Mouse (Mus musculus): ENCODE results near the gene Gng12.

Gng12 gene

DNA sequence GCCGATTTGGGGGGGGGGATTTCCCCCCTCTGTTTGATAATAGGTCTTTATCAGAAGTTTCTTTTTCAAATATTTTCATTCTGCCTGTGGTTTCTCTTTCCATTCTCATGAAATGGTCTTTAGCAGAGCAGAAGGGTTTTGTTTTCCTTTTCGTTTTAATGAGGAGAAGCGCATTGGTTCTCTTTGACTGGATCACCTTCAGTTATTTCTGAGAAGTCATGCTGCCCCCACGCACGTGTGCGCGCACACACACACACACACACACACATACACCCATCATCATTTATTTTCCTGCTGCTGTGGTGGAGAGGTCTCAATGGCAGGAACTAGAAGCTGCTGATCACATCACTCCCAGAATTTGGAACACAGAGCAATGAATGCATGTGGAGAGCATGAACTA is 20.8 kb downstream of the Gng12 start:
- no peak for DNase-seq (ENCODE audit: low spot score)

DNA sequence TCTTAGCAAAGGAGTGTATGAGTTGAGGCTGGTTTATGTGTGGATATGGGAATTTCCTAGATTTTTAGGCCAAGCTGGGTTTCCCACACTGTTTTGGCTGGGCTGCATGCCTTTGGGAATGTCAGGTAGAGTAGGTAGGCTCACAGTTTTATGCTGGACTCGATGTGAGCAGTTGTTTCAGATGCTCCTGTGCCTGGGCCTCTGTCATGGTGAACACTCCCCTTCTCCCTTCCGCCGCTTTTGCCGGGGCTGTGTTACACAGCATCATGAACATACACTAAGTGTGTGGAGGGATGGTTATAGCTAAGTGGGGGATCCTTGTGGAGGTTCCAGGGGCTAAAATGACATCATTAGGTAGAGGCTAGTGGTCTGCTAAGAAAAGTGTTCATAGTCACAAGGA is 24.6 kb downstream of the Gng12 start:
- DNase-seq (ENCODE audit: low spot score): no peak

DNA sequence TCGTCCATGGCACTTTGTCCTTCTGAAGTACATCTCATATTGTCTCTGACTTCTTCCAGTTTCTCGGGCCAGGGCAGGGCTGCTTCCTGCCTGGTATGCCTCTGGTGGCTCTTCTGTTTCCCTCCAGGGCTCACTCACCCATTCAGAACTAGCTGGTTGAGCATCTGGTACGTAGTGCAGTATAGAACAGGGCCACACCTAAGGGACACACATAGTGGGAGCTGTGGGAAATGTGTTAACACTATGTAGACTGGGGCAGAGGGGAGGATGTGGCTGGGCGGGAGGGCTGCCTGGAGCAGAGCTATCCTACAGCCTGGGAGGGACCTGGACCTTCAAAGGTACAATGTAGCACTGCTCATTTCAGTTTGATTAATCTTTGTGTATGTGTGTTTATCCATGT is 25.6 kb downstream of the Gng12 start:
- DNase-seq (ENCODE audit: low spot score): no peak

DNA sequence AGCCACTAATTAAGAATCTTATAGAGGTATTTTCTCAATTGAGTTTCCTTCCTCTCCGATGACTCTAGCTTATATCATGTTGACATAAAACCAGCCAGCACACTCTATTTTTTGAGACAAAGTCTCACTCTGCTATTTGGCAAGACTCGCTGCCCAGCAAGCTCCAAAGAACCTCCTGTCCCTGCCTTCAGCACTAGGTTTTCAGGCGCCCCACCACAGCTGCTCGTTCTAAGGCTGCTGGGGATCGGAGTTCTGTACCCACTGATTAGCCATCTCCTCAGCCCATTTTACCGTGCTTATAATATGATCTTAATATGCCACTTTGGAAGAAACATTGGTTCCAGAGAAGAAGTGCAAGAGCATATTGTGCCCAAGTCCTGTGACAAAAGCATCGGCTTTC is 26.3 kb downstream of the Gng12 start:
- DNase-seq (ENCODE audit: low spot score): no peak

DNA sequence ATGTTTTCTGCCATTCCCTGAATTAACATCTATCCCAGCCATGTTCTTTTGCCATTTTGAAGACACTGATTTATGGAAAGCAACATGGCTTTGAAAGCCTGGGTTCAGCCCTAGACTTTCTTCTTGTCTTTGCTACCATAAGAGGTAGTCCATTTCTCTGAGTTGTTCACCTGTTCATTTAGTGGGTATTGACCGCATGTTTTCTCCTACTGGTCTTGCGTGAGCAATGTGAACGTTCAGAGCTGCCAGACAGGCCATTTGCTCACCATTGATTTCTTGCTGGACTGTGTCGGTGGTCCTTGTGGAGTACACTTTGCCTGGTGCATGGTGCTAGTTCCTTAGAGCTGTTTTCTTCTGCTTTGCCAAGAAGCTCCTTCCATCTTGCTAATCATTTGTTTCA is 27.7 kb downstream of the Gng12 start:
- DNase-seq (ENCODE audit: low spot score): no peak

DNA sequence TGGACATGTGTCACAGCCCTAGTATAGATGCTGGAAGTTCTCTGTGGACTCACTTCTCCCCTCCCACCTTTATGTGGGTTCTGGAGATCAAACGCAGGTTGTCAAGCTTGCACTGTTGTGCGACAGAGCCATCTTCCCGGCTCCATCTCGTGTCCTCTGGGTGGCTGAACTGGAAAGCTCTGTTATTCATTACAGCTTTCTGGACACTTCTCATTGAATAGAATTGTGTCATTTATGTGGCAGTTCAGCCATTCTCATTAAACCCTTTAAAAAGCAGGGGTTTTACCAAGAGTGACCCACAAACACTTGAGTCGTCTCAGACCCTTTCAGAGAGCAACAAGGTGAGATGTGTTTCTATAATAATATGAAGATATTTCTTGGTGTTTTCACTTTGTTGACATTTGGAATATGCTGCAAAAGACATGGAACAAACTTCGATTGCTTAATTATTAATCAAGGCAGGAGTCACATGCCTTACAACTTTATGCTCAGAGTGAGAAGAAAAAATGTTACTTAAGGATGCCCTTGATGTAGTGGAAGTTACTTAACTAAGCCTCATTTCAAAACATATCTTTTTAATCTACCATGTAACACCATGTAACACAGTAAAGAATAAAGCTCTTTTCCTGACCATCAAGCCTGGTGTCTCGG is 28.2 kb downstream of the Gng12 start:
- no peak for DNase-seq (ENCODE audit: low spot score)

DNA sequence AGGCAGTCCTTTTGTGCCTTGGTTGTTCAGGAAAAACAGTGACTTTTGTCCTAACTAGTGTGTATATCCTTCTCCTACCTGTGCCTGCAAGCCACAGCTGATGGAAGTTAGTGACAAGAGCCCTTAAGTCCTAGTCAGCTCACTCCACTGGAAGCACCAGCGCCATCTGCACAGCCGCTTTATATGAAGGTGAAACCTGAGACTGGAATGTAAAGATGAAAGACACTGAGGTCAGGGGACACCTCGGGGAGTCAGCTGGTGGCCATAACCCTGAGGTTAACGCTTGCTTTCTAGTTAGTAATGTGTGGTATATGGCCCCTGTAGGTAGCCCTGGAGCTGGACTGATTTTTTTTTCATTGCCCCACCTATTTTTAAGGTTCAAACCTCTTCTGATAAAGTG is 30.1 kb downstream of the Gng12 start:
- no peak for DNase-seq (ENCODE audit: low spot score)

DNA sequence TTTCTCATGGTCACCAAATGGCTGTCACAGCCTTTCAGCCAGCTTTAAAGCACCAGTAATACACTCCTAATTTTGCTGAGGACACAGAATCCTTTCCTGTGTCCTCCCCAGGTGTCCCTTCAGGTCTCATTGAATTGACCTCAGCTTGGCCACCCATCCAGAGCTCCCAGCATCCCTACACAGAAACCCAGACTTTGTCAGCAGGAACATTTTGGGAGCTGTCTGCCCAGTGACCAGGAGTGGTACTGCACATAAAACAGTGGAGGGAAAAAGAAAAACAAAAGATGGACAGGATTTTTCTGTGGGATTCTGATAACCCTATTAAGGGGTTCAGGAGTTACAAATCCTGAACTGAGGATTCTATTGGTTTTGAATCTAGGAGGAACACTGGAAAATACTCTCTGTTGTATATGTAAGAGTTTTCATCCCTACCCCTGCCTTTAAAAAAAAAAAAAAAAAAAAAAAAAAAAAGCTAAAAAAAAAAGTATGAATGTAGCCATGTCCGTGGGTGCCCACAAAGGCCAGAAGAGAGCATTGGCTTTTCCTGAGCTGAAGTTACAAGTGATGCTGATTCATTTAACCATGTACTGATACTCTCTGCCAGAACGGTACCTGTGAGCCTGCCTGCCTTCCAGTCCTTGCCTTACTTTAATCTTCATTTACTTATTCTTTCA is 32.9 kb downstream of the Gng12 start:
- DNase-seq (ENCODE audit: low spot score): no peak

DNA sequence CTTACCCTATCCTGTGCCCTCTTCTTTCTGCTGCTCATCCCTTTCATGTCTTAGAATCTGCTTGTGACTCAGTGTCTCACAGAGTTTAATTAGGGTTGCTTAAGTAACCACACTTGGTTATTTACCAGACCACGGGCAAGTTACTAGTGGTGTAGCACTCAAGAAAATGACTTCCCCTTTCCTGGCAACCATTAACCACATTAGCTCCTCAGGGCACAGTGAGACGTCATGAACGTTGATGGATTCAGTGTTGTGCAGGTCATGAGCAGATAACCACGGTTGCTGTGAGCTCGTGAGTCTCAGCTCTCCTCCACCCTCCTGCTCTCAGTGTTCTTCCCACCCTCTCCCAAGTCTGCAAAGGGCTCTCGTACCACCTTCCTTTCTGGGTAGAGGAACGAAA is 33.5 kb downstream of the Gng12 start:
- DNase-seq (ENCODE audit: low spot score): no peak

DNA sequence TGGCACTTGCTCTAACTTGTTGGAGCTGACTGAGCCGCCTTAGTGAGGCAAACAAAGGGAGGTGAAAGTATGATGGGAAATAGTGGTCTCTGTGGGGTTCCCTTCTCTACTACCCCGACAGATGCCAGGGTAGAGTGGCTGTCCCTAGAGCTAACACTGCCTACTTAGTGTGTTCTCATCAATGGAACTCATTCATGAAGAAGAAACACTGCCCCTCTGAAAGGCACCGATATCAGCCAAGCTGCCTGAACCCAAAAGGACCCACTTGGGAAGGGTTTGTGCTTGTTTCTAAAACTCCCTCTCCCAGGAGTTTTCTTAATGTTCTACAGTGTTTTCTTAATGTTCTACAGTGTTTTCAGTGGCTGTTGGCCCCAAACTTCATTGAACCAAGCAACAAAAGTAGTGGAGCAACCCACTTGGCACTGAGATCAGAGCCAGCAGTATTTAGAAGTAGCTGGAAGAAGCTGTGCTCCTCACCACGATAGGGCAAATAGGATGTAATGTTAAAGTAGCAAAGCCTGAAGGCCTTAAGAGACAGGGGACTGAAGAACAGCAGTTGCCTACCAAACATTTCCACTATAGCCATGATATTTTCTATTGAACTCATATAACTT is 36.1 kb downstream of the Gng12 start:
- no peak for DNase-seq (ENCODE audit: low spot score)

DNA sequence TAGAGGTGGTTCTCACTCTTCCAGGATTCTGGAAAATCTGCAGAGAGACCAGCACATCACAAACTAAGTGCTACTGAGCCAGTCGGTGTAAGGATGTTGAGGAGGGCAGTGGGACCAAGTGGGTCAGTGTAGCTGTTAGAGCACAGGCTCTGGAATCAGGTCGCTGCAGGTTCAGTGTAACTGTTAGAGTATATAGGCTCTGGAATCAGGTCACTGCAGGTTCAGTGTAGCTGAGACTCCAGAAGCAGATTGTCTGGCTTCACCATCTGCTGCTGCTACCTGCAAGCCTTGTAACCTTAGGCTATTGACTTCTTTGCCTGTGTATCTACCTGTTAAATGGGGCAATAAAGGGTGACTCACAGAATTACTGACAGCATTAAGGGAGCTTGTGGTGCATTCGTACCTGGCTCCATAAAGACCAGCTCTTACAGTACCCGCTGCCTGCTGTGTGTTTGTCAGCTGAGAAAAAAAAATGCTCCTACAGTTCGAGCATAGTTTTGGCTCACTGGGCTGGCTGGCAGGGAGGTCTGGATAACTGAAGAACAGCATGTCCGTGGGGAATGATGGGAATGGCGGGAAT is 44.5 kb downstream of the Gng12 start:
- DNase-seq (ENCODE audit: low spot score): no peak

DNA sequence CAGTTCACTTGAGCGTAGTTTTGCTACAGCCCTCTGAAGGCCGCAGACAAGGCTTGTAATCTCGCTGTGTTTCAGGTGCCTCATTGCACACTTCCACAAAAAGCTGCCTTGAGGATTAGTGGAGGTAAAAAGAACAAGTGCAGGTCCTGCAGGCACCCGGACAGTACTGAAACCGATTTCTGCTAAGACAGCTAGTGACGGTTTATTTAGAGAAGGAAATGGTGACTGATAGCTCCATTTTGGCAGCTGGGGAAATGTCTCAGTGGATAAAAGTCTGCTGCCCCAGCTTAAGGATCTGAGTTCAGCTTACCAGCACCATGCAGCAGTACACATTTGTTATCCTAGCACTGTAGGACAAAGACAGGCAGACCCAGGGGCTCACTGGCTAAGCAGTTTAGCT is 45.6 kb downstream of the Gng12 start:
- no peak for DNase-seq (ENCODE audit: low spot score)

DNA sequence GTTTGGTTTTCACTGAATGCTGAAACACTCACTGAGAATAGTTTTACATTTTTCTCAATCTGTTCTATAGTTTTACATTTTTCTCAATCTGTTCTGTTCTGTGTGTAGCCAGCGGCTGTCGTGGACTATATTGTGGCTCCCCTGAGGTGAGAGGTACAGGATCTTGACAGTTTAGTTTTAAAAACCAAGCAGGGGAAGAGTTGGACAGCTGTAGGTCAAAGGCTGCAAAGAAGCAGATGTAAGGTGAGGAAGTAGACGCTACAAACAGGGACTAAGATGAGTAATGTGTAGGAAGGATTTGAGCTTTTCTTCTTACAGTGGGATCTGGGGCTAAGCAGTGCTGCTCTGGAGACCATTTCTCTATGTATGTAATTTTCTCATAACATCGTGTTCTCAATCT is 46.6 kb downstream of the Gng12 start:
- no peak for DNase-seq (ENCODE audit: low spot score)

DNA sequence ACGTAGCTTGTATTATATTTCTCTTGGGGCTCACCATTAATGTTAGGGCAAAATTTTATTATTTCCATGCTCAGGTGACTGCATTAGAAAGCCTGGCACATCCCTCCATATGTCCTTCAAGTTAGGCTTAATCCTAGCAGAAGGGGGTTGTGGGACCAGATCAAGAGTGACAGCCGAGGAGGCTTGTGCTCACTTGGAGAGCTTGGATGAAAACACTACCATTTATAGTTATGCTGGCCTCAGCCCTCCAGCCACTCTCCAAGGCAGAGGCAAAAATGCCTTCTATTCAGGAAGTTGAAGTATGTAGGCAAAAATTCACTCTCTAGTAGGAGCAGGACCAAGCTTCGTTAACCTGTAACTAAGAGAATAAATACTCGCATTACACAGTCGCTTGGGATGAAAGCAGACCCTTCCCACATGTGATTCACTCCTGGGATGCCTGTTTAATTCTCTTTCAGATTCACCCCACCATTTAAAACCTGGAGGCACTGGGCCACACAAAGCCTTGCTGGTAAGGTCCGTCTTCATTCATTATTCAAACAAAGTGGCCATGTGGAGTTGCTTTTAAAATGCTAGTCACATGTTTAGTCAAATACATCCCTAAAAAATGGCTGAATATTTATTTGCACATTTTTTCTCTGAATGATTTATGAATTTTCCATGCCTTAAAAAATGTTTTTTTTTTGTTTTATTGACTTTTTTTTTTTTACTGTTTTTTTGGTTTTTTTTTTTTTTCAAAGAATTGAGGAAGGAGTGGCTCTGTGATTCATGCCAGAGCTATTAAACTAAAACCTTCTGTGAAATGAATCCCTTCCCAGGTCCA is 47.4 kb downstream of the Gng12 start:
- DNase-seq (ENCODE audit: low spot score): no peak

DNA sequence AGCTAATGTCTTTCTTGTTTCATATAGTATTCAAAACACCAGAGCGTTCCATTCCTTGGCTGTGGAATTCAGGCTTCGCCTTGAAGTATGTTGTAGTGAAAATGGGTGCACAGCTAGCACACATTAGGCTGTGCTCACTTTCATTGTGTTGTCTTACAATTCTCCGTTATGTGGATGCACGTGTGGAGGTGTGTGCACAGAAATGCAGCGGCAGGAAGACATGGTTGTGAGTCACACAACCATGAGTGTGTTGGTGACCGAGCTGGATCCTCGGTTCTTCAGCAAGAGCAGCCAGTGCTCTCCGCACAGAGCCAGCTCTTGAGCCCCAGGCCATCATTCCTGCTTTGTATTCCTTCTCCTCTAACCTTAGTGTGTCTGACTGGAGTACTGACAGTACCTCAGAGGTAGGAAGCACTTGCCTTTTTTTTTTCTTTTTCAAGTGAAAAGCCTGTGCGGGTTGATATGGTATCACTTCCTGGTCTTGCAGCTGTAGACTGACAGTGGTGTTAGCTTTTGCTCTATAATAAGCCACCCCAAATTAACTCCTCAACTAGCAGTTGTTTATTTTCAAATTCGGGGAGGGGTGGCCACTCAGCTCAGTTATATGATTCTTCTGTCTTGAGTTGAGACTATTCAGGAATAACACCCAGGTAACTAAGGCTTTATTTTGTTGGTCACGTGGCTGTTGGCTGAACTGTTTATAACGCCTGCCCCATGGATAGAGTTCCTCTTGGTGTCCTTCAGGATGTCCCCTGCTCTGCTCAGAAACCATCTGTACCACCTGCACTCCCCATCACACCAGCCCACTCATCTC is 48.2 kb downstream of the Gng12 start:
- DNase-seq (ENCODE audit: low spot score): no peak

DNA sequence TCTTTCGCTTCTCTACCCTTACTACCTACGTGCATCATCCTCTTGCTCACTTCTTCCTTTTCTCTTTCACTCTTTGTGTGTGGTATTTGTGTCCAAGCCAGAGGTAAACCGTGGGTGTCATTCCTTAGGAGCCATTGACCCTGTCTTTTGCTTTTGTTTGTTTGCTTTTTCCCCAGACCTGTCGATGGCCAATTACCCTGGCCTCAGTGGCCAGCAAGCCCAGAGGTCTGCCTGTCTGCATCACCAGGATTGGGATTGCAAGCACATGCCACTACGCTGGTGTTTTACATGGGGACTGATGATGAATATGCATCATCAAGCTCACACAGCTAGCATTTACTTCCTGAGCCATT is 48.8 kb downstream of the Gng12 start:
- DNase-seq (ENCODE audit: low spot score): no peak

DNA sequence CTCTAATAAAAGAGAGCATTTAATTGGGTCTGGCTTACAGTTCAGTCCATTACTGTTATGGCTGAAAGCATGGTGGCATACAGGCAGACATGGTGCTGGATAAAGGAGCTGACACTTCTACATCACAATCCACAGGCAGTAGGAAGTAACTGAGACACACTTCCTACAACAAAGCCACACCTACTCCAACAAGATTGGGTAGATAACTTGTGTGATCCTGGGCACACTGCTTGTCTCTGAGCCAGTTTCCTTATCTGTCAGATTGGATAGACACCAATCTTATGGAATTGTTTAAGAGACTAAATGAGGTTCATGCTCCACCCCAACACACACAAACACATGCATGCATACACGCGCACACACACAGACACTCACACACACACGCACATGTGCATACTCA is 51.9 kb downstream of the Gng12 start:
- no peak for DNase-seq (ENCODE audit: low spot score)

DNA sequence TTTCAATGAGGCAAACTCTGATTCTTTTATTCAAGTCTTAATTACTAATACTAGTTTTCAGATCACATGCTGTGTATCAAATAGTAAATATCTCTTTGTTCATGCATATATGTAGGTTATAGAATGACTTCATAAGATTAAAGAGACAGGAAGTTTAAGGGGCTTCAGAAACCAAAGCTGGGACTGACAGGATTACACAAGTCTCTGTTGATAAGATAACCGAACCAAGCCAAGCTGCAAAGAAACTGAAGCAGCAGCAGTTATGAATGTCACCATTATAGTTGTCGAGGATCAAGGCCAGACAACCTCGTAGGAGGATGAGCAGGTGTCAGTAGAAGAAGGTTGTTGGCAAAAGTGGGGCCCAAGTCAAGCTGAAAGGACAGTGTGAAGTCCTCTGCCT is 52.7 kb downstream of the Gng12 start:
- no peak for DNase-seq (ENCODE audit: low spot score)

DNA sequence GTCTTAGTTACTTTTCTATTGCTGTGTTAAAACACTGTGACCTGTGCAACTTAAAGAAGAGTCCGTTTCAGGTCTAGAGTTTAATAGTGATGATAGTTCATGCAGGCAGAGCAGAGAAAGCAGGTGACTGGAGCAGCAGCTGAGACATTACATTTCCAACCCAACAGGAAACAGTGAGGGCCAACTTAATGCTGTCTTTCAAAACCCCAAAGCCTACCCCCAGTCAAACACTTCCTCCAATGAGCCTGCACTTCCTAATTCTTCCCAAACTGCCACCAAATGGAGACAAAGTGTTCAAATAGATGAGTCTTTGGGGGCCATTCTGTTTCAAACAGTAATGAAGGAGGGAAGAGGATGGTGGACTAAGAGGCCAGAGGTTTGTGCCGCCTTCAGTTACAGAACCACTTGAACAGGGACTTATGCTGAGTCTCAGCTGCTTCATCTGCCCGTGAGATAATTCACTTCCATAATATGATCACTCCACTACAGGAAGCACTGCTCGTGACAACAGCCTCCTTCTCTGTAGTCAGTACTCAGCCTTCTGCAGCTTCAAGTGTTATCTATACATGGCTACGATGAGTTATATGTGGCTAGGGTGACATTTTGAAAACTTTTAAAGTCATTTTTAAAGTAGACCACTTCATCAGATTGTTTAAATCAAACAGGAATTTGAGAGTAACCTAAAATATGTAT is 55.7 kb downstream of the Gng12 start:
- DNase-seq (ENCODE audit: low spot score): no peak

DNA sequence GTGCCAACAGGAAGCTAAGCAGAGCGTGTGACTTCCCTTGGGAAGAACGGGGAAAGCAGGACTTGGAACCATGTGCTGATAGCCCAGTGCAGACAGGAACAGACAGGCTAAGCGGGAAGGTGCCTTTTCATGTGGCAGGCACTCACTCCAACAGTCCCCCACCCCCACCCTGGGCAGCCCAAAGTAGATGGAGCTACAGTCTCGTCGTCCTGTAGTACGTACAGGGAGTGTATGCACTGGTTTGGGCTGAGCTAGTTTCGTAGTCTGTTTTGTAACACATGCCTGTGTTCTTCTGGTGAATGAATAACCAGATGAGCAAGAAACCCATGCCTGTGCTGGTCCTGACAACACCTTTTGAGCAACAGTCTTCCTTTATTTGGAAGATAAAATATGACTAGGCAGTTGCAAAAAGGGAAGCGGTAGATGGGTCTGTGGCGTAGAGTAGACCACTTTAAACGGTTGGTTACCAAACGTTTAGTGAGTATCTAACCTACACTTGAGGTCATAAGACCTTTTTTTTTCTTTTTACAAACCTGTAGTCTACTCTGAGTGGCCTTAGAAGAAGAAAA is 57.8 kb downstream of the Gng12 start:
- no peak for DNase-seq (ENCODE audit: low spot score)

Measured in layer of hippocampus, adult 9-10 months (tissue).